Mouse (Mus musculus) urinary bladder, postnatal 14 days (tissue): ENCODE data around the gene Popdc3.
"Not testable (repeated sequence)": the region's sequence is repeated elsewhere in the genome, so short reads cannot be mapped to it uniquely, and the experiment has no call there.

ENCODE experiments used
- DNase-seq: peaks from one replicate; pipeline ENCODE4 v3.0.0; 2021; ENCODE audit warnings: low spot score

The Popdc3 gene

GRCm38 (mm10) chr10:45194531-45194930 is 16.6 kb downstream of the Popdc3 start:
- no peak for DNase-seq

GRCm38 (mm10) chr10:45204582-45204981 is 26.7 kb downstream of the Popdc3 start:
- no peak for DNase-seq

- DNase-seq, result no peak
Measured at GRCm38 (mm10) chr10:45210201-45210600, 32.3 kb downstream of the Popdc3 start.

GRCm38 (mm10) chr10:45216676-45217075 is 38.8 kb downstream of the Popdc3 start:
- DNase-seq, result no peak

GRCm38 (mm10) chr10:45229954-45230353 is 52.1 kb downstream of the Popdc3 start:
- no peak for DNase-seq

GRCm38 (mm10) chr10:45233351-45233750 is 55.5 kb downstream of the Popdc3 start:
- no peak for DNase-seq

GRCm38 (mm10) chr10:45236304-45236703 is 58.4 kb downstream of the Popdc3 start:
- no peak for DNase-seq

GRCm38 (mm10) chr10:45237492-45237891 is 59.6 kb downstream of the Popdc3 start:
- DNase-seq, result no peak

- DNase-seq, result no peak
Measured at GRCm38 (mm10) chr10:45260477-45260876, 82.6 kb downstream of the Popdc3 start.

GRCm38 (mm10) chr10:45262126-45262525 is 84.2 kb downstream of the Popdc3 start:
- DNase-seq, result no peak

- no peak for DNase-seq
Measured at GRCm38 (mm10) chr10:45276499-45276898, 98.6 kb downstream of the Popdc3 start.

GRCm38 (mm10) chr10:45276995-45277394 is 99.1 kb downstream of the Popdc3 start:
- DNase-seq, result no peak

- no peak for DNase-seq
Measured at GRCm38 (mm10) chr10:45285651-45286050, 107.8 kb downstream of the Popdc3 start.

GRCm38 (mm10) chr10:45288351-45288750 is 110.5 kb downstream of the Popdc3 start:
- DNase-seq, result no peak

- DNase-seq, result peak; percentile 33
Measured at GRCm38 (mm10) chr10:45289218-45290105, 111.6 kb downstream of the Popdc3 start.

GRCm38 (mm10) chr10:45290618-45291017 is 112.7 kb downstream of the Popdc3 start:
- no peak for DNase-seq

GRCm38 (mm10) chr10:45292159-45292558 is 114.3 kb downstream of the Popdc3 start:
- DNase-seq, result not testable (repeated sequence)

- no peak for DNase-seq
Measured at GRCm38 (mm10) chr10:45295093-45295492, 117.2 kb downstream of the Popdc3 start.

- DNase-seq, result no peak
Measured at GRCm38 (mm10) chr10:45298503-45298902, 120.6 kb downstream of the Popdc3 start.

GRCm38 (mm10) chr10:45299509-45299908 is 121.6 kb downstream of the Popdc3 start:
- DNase-seq, result no peak

GRCm38 (mm10) chr10:45303315-45304036 is 125.6 kb downstream of the Popdc3 start:
- no peak for DNase-seq

GRCm38 (mm10) chr10:45305173-45305572 is 127.3 kb downstream of the Popdc3 start:
- no peak for DNase-seq

- DNase-seq, result no peak
Measured at GRCm38 (mm10) chr10:45311129-45311528, 133.2 kb downstream of the Popdc3 start.
